Mouse (Mus musculus): ENCODE data around the gene Stac. TPM values are rescaled to one million over a fixed set of nuclear protein-coding genes. Genes with fewer than 3 reads are reported as not detected.

Gene Stac
- not detected in 2 replicates for polyA plus RNA-seq (2012; ENCODE audit: low replicate concordance)

DNA sequence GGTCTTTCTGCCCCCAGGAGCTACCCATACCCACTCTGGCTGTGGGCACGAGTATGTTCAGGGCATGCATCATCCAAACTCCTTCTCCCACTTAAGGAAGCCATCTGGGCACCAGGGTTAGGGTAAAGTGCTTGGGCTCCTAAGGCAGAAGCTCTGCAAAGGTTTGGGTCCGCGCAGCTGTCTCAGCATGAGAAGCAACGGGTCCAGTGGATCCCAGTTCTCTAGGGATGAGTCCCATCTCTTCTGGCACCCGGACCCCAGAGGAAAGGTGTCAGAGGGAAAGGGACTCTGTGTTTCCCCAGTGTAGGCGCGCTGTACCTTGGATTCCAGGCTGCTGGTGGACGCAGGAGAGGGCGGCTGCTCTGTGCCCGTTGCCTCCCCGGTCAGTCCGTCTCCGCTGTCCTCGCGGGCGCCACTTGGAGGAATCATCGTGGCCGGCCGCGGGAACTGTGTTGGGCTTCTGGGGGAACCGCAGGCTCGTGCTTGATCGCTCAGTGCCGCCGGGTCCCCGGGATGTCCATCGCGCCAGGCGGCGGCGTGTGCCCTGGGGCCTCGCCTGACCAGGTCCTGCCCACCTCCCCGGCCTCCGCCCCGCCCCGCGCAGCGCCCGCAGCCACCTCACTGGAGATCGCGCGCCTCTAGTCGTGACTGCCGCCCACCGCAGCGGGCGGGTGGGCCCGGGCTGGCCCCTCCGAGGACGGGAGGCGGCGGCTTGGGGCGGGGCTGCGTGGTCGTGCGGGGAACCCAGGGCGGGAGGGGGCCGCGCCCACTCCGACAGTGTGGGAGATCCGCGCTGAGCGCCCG, at the start of gene Stac:
Gene Stac, minus strand, starts transcription at position 669 of the 804 bp plus-strand sequence.

Data from leukemia stem cell, adult 10-12 weeks (primary cell).